Comparison of ENCODE assay signal across 17 mouse cellular contexts in genomic region chr13:37942887-37943331, GRCm38 (mm10). TPM values are rescaled to one million over a fixed set of nuclear protein-coding genes. Genes with fewer than 3 reads are reported as not detected.
DNase-seq lines count a peak whose midpoint lies in the region; ATAC-seq and TF ChIP-seq lines count a peak whose summit lies in the region.
"Had no signal": no experiment of that assay in that cellular context is flagged by ENCODE, and none has a peak within 500 bp of the region (broad histone marks: within the 10 kb centered on the region; RNA-seq: fewer than 3 reads in every experiment).

No protein-coding gene starts in this region.

- TF ChIP-seq CTCF in gastrocnemius, adult 2 months (IDR thresholded peaks at IDR 0.05), result no peak

- no peak overlapping the region for H3K4me3 ChIP-seq in gastrocnemius, adult 2 months
- no peak overlapping the region for H3K4me3 ChIP-seq in brown adipose tissue, adult 24 weeks (ENCODE audit: insufficient read depth, low read depth, low read length)
- no peak overlapping the region for H3K4me3 ChIP-seq in kidney, embryonic 15.5 days (replicated peaks)
- H3K4me3 ChIP-seq in liver, embryonic 11.5 days (ENCODE audit: low read depth, low read length), result no peak overlapping the region
- H3K4me3 ChIP-seq: forebrain, embryonic 10.5 days; hindbrain, embryonic 15.5 days; layer of hippocampus, adult 2 months; midbrain, embryonic 10.5 days had no signal

- WGBS in kidney, embryonic 15.5 days, result 35% methylated on average over 4 of the region's 4 CpGs
- 77% methylated on average over 4 of the region's 4 CpGs for WGBS in liver, embryonic 11.5 days

- intact Hi-C loops in gastrocnemius, adult 2 months (cut with DNase I), result loop anchor here (5.0 kb wide), 4 partner anchors 116 to 491 kb away; no protein-coding TSS in a partner anchor

- peaks cover 26% of the 10 kb centered on the region for H3K36me3 ChIP-seq in kidney, embryonic 15.5 days
- peaks cover 13% of the 10 kb centered on the region for H3K36me3 ChIP-seq in liver, embryonic 11.5 days (ENCODE audit: control insufficient read depth, insufficient read depth, low read length)

- H3K4me1 ChIP-seq in brown adipose tissue, adult 24 weeks (ENCODE audit: control insufficient read depth, insufficient read depth, insufficient read length, low read length), result peaks cover 25% of the 10 kb centered on the region
- peaks cover 43% of the 10 kb centered on the region for H3K4me1 ChIP-seq in kidney, embryonic 15.5 days
- H3K4me1 ChIP-seq in liver, embryonic 11.5 days (replicated peaks; ENCODE audit: control insufficient read depth, insufficient read depth, low read length), result peaks cover 10% of the 10 kb centered on the region
- H3K4me1 ChIP-seq: hindbrain, embryonic 15.5 days had no signal

- no peak for DNase-seq in gastrocnemius, adult 2 months
- no peak for DNase-seq in gastrocnemius, postnatal 10 days
- no peak for DNase-seq in liver, embryonic 11.5 days (ENCODE audit: low spot score)
- DNase-seq in adrenal gland, adult 8-10 months, result no peak
- DNase-seq in adrenal gland, postnatal 4 days (ENCODE audit: low spot score in 2 of 2), result no peak
- DNase-seq: cerebellum, adult 9-11 months; heart, postnatal 10 days; lung, postnatal 14 days; right cerebral cortex, postnatal 4 days; thymus, postnatal 25 days had no signal

- H3K27me3 ChIP-seq in kidney, embryonic 15.5 days, result no peaks in the 10 kb centered on the region
- H3K27me3 ChIP-seq in liver, embryonic 11.5 days (replicated peaks; ENCODE audit: control insufficient read depth, insufficient read depth, low read length), result no peaks in the 10 kb centered on the region
- H3K27me3 ChIP-seq: hindbrain, embryonic 15.5 days had no signal

- no peak overlapping the region for H3K9ac ChIP-seq in kidney, embryonic 15.5 days
- H3K9ac ChIP-seq in liver, embryonic 11.5 days (ENCODE audit: low read depth, low read length), result no peak overlapping the region
- H3K9ac ChIP-seq: hindbrain, embryonic 15.5 days had no signal

- peak overlapping the region; percentile 6; the same call in 1 of the 2 replicates for H3K27ac ChIP-seq in gastrocnemius, adult 2 months
- peak overlapping the region; percentile 19; the same call in 1 of the 2 replicates for H3K27ac ChIP-seq in brown adipose tissue, adult 24 weeks (replicated peaks; ENCODE audit: low read depth, low read length)
- H3K27ac ChIP-seq in kidney, embryonic 15.5 days, result peak overlapping the region; percentile 82
- H3K27ac ChIP-seq in liver, embryonic 11.5 days (ENCODE audit: low read depth, low read length), result 0 out of 2 replicates have a peak overlapping the region, but pooled peaks have one; percentile 1
- H3K27ac ChIP-seq: forebrain, embryonic 10.5 days; hindbrain, embryonic 15.5 days; layer of hippocampus, adult 2 months; midbrain, embryonic 10.5 days had no signal

- no peaks in the 10 kb centered on the region for H3K9me3 ChIP-seq in kidney, embryonic 15.5 days (replicated peaks)
- H3K9me3 ChIP-seq in liver, embryonic 11.5 days (ENCODE audit: control insufficient read depth, low read length), result no peaks in the 10 kb centered on the region
- H3K9me3 ChIP-seq: forebrain, embryonic 10.5 days; midbrain, embryonic 10.5 days had no signal

- peak; percentile 77 for ATAC-seq in kidney, embryonic 15.5 days (replicated peaks; ENCODE audit: low FRiP score)
- ATAC-seq in liver, embryonic 11.5 days (replicated peaks; ENCODE audit: low FRiP score), result no peak
- no peak for ATAC-seq in megakaryocyte, adult 5-6 weeks (ENCODE audit: poor library complexity, severe bottlenecking)

- H3K4me2 ChIP-seq in kidney, embryonic 15.5 days, result no peak overlapping the region
- H3K4me2 ChIP-seq in liver, embryonic 11.5 days, result no peak overlapping the region
- H3K4me2 ChIP-seq: hindbrain, embryonic 15.5 days had no signal

RNA-seq across cellular contexts. Expression of gene Ssr1, which starts 51.1 kb away (rescaled TPM):
- 10 to 100 TPM; 66.3 to 72.4 TPM for total RNA-seq in gastrocnemius, adult 2 months (2021)
- total RNA-seq in gastrocnemius, postnatal 10 days (2021), result 10 to 100 TPM; 64.8 to 87.4 TPM
- polyA plus RNA-seq in brown adipose tissue, adult 24 weeks (2012; ENCODE audit: insufficient read depth, insufficient read length, missing spikeins), result 32.8 and 33.3 TPM in 2 replicates
- polyA plus RNA-seq in kidney, embryonic 15.5 days (2015; fragmentation: Nextera tagmentation; extraction: Ambion mirVana), result 129 and 142 TPM in 2 replicates
- polyA plus RNA-seq in liver, embryonic 11.5 days (2014; fragmentation: Nextera tagmentation; extraction: Ambion mirVana), result 143 and 166 TPM in 2 replicates
- 96.5 and 104 TPM in 2 replicates for total RNA-seq in megakaryocyte, adult 5-6 weeks (2015)
- 126 and 148 TPM in 2 replicates for total RNA-seq in megakaryocyte, adult 5-6 weeks (2017)
- 100 to 1,000 TPM; 154 to 167 (median 160) TPM for total RNA-seq in adrenal gland, adult 8-10 months (2022)
- total RNA-seq in adrenal gland, postnatal 4 days (2021), result 100 to 1,000 TPM; 160 to 167 TPM

Comparison
In these comparisons a context has a peak if more than half of its experiments do, and no peak if none do; other contexts are left out.
1. H3K27ac ChIP-seq: peak in every context shown above with its lines; median percentile 82 in kidney, embryonic 15.5 days; 19 in brown adipose tissue, adult 24 weeks; 6 in gastrocnemius, adult 2 months; 1 in liver, embryonic 11.5 days.